Comparison of ENCODE assay signal across 19 mouse cellular contexts in genomic region chr2:117087458-117087820, GRCm38 (mm10). TPM values are rescaled to one million over a fixed set of nuclear protein-coding genes. Genes with fewer than 3 reads are reported as not detected.
A peak's percentile ranks its signal among the peaks of the same experiment; 100 is the strongest.
DNase-seq lines count a peak whose midpoint lies in the region; ATAC-seq and TF ChIP-seq lines count a peak whose summit lies in the region.
"Had no signal": no experiment of that assay in that cellular context is flagged by ENCODE, and none has a peak within 500 bp of the region (broad histone marks: within the 10 kb centered on the region; RNA-seq: fewer than 3 reads in every experiment).

No protein-coding gene starts in this region.

- WGBS in liver, adult 2 months: 17% methylated on average over 4 of the region's 4 CpGs

- TF ChIP-seq CTCF in liver, adult 2 months (IDR thresholded peaks at IDR 0.05; ENCODE audit: low read depth, low read length): no peak

- no peak overlapping the region for H3K9ac ChIP-seq in liver, adult 2 months (ENCODE audit: low read depth, low read length)
- H3K9ac ChIP-seq: embryonic facial prominence, embryonic 13.5 days; heart, embryonic 15.5 days; limb, embryonic 12.5 days; stomach, embryonic 15.5 days had no signal

- DNase-seq in liver, adult 2 months (ENCODE audit: extremely low read depth, low read depth, low spot score): peak; percentile 99
- DNase-seq in liver (no peak), NIH3T3 (ENCODE audit: low read depth) (peak; percentile 76)
- DNase-seq in gastrocnemius, adult 18-20 months (ENCODE audit: low spot score): no peak
- DNase-seq in left cerebral cortex, adult 11 months (ENCODE audit: low spot score): no peak
- DNase-seq: adrenal gland, postnatal 14 days; cerebellum, adult 8-10 months; heart, adult 18-20 months; lung, adult 18-20 months; right cerebral cortex, adult 18-20 months had no signal

- no peaks in the 10 kb centered on the region for H3K79me2 ChIP-seq in liver, adult 2 months (ENCODE audit: control insufficient read depth, insufficient read depth, low read length)

- H3K4me1 ChIP-seq in liver, adult 2 months (ENCODE audit: control insufficient read depth, insufficient read depth, low read length): peaks cover 11% of the 10 kb centered on the region
- H3K4me1 ChIP-seq: hindbrain, embryonic 10.5 days; limb, embryonic 12.5 days had no signal

- peak; percentile 34; the same call in 1 of the 2 replicates for ATAC-seq in common myeloid progenitor, adult 5-6 weeks (replicated peaks; ENCODE audit: low read depth, poor library complexity, severe bottlenecking)
- ATAC-seq in megakaryocyte progenitor cell, adult 5-6 weeks (replicated peaks; ENCODE audit: poor library complexity): peak; percentile 62
- ATAC-seq: midbrain, embryonic 16.5 days had no signal

- H3K36me3 ChIP-seq in liver, adult 2 months (ENCODE audit: control insufficient read depth, insufficient read depth, low read length): no peaks in the 10 kb centered on the region
- H3K36me3 ChIP-seq: embryonic facial prominence, embryonic 13.5 days; heart, embryonic 15.5 days; hindbrain, embryonic 10.5 days; limb, embryonic 12.5 days; stomach, embryonic 15.5 days had no signal

- no peaks in the 10 kb centered on the region for H3K27me3 ChIP-seq in liver, adult 2 months (ENCODE audit: control insufficient read depth, insufficient read depth, low read length)
- H3K27me3 ChIP-seq: embryonic facial prominence, embryonic 13.5 days; heart, embryonic 15.5 days; limb, embryonic 12.5 days; stomach, embryonic 15.5 days had no signal

- H3K27ac ChIP-seq in liver, adult 2 months (replicated peaks; ENCODE audit: insufficient read depth, low read depth, low read length): no peak overlapping the region
- H3K27ac ChIP-seq: embryonic facial prominence, embryonic 13.5 days; heart, embryonic 15.5 days; hindbrain, embryonic 10.5 days; layer of hippocampus, adult 2 months; limb, embryonic 12.5 days; stomach, embryonic 15.5 days had no signal

- TF ChIP-seq POLR2A in liver, adult 2 months (IDR thresholded peaks at IDR 0.05; ENCODE audit: extremely low read depth, insufficient read depth, low read length): no peak

- no peak overlapping the region for H3K4me3 ChIP-seq in liver, adult 2 months (ENCODE audit: insufficient read depth, low read depth, low read length)
- H3K4me3 ChIP-seq: embryonic facial prominence, embryonic 13.5 days; heart, embryonic 15.5 days; hindbrain, embryonic 10.5 days; layer of hippocampus, adult 2 months; limb, embryonic 12.5 days; stomach, embryonic 15.5 days had no signal

RNA-seq across cellular contexts. Expression of gene Spred1, which starts 33.7 kb away (rescaled TPM):
- total RNA-seq in liver, adult 2 months (2014; rRNA removed): 15.5 and 16.2 TPM in 2 replicates
- 2.2 and 2.4 TPM in 2 replicates for polyA plus RNA-seq in liver, adult 2 months (2012; rRNA removed)
- total RNA-seq in common myeloid progenitor, adult 5-6 weeks (2017): 44.4 and 47.9 TPM in 2 replicates
- 18.0 and 21.3 TPM in 2 replicates for total RNA-seq in megakaryocyte progenitor cell, adult 5-6 weeks (2015)
- total RNA-seq in megakaryocyte progenitor cell, adult 5-6 weeks (2017): 16.9 and 23.3 TPM in 2 replicates
- total RNA-seq in gastrocnemius, adult 18-20 months (2021): 1 to 10 TPM; 4.6 to 5.8 TPM

Comparison
In these comparisons a context has a peak if more than half of its experiments do, and no peak if none do; other contexts are left out.
1. DNase-seq: peak in liver, adult 2 months (single experiment) and NIH3T3 (single experiment); none in liver (single experiment), gastrocnemius, adult 18-20 months (single experiment) and left cerebral cortex, adult 11 months (single experiment).